Mouse (Mus musculus): Measurements from ENCODE around the gene Fasn.
A peak's percentile ranks its signal among the peaks of the same experiment; 100 is the strongest.
"Not testable (repeated sequence)": the region's sequence is repeated elsewhere in the genome, so short reads cannot be mapped to it uniquely, and the experiment has no call there.

Gene Fasn

GRCm38 (mm10) chr11:120823956-120824786 is at the start of gene Fasn:
TSS of gene Fasn (minus strand) at chr11:120824547.
- DNase-seq (ENCODE audit: low read depth, low spot score): peak; percentile 96

DNA sequence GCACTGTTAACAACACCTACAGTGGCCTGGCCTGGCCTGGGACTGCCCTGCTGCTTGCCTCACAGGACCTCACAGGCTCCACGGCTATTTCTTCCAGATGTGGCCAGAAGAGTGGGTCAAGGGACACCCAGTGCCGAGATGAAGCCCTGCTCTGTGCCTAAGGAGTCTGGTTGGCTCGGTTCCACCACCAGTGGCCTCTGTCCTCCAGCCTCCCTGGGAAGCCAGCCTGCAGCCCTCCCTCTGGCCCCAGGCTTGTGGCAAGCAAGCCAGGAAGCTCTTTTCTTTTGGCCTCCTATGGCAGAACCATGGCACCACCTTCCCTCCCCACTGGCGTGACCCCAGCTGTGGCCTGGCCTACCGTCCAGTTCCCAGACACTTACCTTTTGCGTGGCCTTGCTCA is 48.9 kb upstream of the Fasn start:
- DNase-seq (ENCODE audit: low read depth, low spot score): no peak

- DNase-seq (ENCODE audit: low read depth, low spot score): no peak
These were observed 47.2 kb upstream of the Fasn start for GRCm38 (mm10) chr11:120871521-120871920.

- no peak for DNase-seq (ENCODE audit: low read depth, low spot score)
These were observed 41.5 kb upstream of the Fasn start for GRCm38 (mm10) chr11:120865816-120866215.

- DNase-seq (ENCODE audit: low read depth, low spot score): no peak
These were observed 38.5 kb upstream of the Fasn start for GRCm38 (mm10) chr11:120862819-120863218.

DNA sequence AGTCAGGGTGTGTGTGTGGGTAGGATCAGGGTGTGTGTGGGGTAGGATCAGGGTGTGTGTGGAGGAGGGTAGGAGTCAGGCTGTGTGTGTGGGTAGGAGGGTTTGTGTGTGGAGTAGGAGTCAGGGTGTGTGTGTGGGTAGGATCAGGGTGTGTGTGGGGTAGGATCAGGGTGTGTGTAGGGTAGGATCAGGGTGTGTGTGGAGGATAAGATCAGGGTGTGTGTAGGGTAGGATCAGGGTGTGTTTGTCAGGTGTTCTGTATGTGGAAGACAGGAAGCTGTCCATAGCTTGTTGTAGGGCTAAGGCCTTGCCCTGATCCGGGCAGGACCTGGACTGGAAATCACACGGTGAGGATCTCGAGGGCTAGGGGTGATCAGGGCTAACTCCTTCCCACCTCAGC is 31.6 kb upstream of the Fasn start:
- DNase-seq (ENCODE audit: low read depth, low spot score): not testable (repeated sequence)

DNA sequence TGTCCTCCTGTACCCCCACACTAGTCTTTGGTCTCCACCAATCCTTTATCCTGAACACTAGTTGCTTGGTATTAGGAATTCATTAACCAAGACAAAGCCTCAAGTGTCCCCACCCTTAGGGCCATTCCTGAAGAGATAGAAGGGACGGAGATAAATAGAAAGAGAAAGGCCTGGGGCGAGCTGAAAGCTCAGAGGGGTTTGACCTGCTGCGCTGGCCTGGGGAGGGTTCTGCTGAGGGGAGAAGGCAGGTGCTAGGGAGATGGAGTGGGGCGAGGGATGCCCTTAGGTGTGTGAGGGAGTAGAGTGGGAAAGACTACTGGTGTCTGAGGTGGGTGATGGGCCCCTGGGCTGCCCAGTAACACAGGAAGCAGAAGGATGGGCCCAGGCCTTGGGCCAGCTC is 29.4 kb upstream of the Fasn start:
- DNase-seq (ENCODE audit: low read depth, low spot score): no peak

DNA sequence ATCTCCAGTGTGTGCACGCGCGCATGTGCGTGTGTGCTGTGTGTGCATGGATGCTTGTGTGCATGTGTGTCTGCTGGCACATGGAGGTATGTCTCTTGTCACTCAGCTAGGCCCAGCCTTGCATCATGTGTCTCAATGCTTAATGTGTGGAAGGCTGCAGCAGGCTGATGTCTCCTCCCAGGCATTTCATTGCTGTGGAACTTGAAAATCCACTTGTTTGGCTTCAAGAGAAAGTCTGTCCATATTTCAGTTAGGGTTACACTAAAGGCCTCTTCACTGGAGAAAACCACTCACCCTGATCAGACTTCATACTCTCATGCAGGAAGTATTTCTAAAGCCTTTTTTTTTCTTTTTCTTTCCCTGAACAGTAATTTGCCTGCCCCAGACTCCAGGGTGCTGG is 28.8 kb upstream of the Fasn start:
- no peak for DNase-seq (ENCODE audit: low read depth, low spot score)

DNA sequence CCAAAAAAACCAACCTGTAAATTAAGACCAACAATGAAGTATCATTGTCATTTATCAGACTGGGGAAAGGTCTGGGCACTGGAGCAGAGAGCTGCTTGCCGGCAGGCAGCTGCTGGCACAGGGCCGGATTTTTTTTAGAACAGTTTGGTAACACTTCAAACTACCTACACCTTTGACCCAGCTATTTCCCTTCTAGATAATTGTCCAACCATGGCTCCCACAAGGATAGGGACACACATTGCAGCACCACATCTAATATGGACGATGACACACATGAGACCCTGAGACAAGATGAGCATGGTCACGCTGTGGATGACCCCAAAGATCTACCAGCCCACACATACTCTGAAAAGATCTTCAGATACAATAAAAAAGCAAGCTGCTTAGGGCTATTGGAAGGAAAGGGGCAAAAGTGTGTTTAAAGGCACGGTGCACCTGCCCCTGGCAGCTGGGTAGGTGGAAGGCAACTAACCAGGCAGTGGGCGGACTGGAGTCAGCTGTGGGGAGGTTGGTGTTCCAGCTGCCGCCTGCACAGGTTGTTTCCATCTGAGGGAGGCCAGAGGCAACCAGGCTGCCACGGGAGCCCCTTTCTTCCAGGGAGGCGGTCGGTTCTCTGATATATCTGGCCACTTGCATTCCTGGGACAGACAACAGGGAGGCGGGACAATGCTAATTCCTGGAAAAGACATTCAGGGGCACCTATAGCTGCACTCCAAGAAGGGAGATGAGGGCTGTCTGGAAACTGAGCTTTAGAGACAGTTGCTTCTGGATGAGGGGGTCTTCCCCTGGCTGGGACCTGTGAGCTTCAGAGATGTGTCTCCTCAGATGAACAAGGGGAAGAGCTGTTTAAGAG is 28.0 kb upstream of the Fasn start:
- no peak for DNase-seq (ENCODE audit: low read depth, low spot score)

DNA sequence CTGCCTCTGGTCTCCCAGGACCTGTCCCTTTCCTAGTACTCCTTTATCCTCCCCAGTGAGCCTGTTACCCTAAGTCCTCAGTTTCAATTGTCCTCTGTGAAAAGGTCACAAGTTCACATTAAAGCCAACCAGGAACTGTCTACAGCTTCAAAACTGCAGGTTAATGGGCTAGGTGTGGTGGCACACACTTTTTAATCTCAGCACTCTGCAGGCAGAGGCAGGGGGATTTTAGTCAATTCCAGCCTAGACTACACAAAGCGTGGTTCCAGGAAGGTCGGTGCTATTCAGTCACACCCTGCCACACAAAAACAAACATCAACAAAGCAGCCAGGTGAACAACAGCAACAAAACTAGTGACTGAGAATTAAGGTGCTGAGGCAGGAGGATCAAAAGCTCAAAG is 27.2 kb upstream of the Fasn start:
- no peak for DNase-seq (ENCODE audit: low read depth, low spot score)

GRCm38 (mm10) chr11:120851132-120851531 is 26.8 kb upstream of the Fasn start:
- no peak for DNase-seq (ENCODE audit: low read depth, low spot score)

- no peak for DNase-seq (ENCODE audit: low read depth, low spot score)
These were observed 26.1 kb upstream of the Fasn start for GRCm38 (mm10) chr11:120850331-120851030.

DNA sequence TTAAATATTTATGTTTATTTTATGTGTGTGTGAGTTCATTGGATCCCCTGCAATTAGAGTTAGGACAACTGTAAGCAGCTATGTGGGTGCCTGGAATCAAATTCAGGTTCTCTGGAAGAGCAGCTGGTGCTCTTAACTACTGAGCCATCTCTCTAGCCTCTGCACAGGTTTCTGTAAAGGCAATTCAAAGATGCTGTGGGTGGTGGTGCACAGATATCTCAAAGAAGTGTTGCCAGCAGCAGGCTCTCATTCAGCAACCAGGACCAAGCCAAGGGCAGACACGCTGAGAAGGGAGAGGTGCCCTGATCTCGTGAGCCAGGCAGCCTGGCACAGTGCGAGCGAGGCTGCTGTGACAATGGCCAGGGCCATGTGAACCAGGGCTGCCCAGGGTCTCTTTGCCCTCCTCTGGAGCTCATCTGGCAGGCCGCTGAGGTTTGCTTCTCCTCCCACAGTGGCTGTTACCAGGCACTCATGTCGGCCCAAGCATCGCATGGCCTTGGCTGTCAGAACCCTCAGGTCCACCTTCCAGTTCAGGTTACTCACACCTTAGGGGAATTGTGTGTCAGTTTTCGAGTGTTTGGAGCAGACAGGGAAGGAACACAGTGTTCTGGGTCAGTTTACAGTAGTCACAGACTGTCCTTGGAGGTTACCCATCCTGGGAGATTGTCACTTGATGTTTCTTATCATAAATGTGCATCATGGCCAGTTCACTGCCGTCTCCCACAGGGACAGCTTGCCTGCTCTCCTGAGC is 22.6 kb upstream of the Fasn start:
- no peak for DNase-seq (ENCODE audit: low read depth, low spot score)

GRCm38 (mm10) chr11:120844329-120844728 is 20.0 kb upstream of the Fasn start:
- no peak for DNase-seq (ENCODE audit: low read depth, low spot score)

GRCm38 (mm10) chr11:120833555-120834280 is 9.4 kb upstream of the Fasn start:
- DNase-seq (ENCODE audit: low read depth, low spot score): no peak

GRCm38 (mm10) chr11:120832962-120833361 is 8.6 kb upstream of the Fasn start:
- not testable (repeated sequence) for DNase-seq (ENCODE audit: low read depth, low spot score)

DNA sequence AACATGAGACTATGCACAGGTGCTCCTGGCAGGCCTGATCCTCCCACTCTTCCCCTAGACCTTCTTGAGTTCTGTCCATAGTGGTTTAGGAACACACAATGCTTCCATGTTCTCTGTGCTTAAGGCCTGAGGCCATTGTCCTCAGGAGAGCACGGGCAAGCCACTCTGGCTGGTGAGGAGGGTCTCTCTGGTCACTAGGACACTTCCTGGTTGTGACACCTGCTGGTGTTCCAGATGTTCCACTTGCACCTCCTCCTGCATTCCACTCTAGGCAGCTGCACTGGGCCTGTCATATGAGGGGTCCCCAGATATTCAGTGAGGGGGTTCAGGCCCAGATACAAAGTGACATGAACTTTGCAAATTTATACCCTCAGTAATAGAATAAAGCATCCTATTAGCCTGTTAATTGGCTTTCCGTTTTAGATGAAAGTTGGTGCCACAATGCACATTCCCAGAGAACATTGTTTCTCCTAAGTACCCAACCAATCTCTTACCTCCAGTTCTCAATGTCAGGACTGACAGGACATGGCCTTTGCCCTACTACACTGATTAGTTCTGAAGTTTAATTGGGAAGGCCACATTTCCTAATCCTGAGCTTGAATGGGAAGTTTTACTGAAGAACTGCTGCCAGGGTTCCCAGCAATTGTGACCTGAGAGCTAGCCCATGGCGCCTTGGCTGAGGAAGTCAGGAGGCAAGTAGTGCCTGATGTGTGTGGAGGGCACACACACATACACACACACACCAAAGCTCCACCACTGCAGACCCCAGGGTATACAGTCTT is 7.5 kb upstream of the Fasn start:
- no peak for DNase-seq (ENCODE audit: low read depth, low spot score)

- DNase-seq (ENCODE audit: low read depth, low spot score): no peak
These were observed 6.3 kb upstream of the Fasn start for GRCm38 (mm10) chr11:120830686-120831085.

GRCm38 (mm10) chr11:120829757-120830532 is 5.6 kb upstream of the Fasn start:
- DNase-seq (ENCODE audit: low read depth, low spot score): no peak

Measured in retina, postnatal 7 days (tissue).